Mouse (Mus musculus) thymus, postnatal 25 days (tissue): Measurements from ENCODE around the gene Mtmr1.
"Not testable (repeated sequence)": the region's sequence is repeated elsewhere in the genome, so short reads cannot be mapped to it uniquely, and the experiment has no call there.

ENCODE experiments used
- DNase-seq: peaks from one replicate; pipeline ENCODE4 v3.0.0; 2022

Gene Mtmr1

GRCm38 (mm10) chrX:71364554-71364991 is at the start of gene Mtmr1:
TSS of gene Mtmr1 (plus strand) at chrX:71364760.
- DNase-seq, result peak; percentile 75

DNA sequence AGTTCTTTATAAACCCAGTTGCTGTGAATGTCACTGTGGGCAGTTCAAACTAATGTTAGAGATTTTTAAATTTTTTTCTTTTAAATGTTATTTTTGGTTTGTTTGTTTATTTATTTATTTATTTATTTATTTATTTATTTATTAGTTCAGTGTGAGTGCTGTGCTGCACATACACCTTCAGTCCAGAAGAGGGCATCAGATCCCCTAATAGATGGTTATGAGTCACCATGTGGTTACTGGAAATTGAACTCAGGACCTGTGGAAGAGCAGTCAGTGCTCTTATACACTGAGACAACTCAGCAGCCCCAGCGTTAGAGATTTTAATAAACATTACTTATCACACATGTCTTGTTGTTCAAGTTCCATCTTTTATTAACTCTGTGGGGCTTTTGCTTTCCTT is 12.5 kb upstream of the Mtmr1 start:
- no peak for DNase-seq

GRCm38 (mm10) chrX:71355331-71355730 is 9.2 kb upstream of the Mtmr1 start:
- no peak for DNase-seq

DNA sequence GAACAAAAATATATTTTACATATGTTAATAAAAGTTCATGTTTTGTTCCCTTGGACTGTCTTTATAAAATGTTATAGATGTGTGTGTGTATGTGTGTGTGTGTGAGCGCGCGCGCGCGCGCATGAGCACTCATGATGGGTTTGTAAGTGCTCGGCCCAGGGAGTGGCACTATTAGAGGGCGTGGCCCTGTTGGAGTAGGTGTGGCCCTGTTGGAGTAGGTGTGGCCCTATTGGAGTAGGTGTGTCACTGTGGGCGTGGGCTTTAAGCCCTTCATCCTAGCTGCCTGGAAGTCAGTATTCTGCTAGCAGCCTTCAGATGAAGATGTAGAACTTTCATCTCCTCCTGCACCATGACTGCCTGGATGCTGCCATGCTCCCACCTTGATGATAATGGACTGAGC is 2.8 kb upstream of the Mtmr1 start:
- DNase-seq, result not testable (repeated sequence)

- DNase-seq, result no peak
Observed at GRCm38 (mm10) chrX:71364062-71364461, 498 bp upstream of the Mtmr1 start.

GRCm38 (mm10) chrX:71365011-71365410 is 451 bp downstream of the Mtmr1 start:
- DNase-seq, result peak; percentile 23

DNA sequence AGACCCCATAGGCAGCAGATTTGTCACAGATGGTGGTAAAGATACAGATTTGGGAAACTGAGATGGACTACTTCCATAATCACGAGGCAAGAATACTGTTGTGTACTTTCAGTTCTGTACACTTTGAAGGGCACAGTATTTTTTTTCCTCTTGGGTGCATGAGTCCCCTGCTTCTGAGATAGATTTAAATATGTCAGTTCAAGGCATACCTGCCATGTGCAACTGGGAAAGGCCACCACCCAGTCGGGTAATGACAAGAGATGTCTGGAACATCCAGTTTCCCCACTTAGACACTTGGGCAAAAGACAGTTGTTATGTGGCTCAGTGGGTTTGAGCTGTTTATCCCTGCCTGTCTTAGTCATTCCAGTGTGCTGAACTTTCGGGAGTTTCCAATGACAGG is 950 bp downstream of the Mtmr1 start:
- no peak for DNase-seq

DNA sequence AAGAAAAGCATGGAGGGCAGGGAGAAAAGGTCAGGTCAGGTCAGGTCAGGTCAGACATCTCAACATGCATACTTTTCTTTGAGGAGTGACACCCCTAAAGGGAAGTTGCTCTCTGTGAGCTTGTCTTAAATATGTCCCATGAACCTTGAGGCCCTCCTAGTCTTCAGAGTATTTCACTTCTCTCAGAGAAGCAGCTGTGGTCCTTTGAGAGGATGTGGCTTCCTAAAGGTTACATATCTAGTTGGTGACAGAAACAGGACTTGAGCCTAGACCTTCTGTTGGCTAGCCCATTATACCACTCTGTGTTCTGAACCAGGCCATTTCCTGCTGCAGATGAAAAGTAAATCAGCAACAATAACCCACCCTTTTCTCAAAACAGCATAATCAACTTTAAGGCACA is 2.4 kb downstream of the Mtmr1 start:
- DNase-seq, result peak; percentile 1

GRCm38 (mm10) chrX:71376781-71377180 is 12.2 kb downstream of the Mtmr1 start:
- no peak for DNase-seq

DNA sequence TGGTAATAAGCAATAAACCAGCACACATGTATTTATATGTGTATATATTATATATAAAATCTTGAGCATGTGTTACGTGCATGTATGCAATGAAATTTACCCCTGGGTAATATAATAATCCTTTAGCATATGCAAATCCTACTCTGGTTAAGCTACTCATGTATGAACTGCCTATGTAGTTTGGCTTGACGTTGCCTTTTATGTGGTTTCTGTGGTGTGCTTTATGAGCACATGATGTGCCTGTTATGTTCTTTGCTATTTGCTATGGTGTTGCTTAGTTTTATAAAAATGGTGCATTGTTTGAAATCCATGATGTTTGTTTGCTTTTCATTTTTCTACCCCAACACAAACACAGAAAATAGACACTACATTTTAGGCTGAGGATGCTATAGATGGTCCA is 13.9 kb downstream of the Mtmr1 start:
- DNase-seq, result peak; percentile 23

DNA sequence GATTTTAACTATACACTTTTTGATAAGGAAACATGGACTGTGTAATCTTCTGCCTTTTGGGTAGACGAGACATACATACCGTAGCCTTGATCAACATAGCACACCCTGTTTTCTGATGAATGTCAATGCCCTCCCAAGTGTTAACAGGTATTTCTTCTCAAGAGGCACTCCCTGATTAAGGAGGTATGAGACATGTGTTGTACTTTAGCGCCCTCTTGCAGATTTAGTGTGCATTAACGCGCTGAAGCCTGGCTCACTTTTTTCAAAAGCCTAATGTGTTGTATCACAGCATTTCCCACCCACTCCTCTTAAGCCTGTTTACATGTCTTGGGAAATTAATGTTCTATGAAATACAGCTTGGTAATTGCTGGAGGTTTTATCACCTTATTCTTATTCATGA is 17.0 kb downstream of the Mtmr1 start:
- peak; percentile 39 for DNase-seq

DNA sequence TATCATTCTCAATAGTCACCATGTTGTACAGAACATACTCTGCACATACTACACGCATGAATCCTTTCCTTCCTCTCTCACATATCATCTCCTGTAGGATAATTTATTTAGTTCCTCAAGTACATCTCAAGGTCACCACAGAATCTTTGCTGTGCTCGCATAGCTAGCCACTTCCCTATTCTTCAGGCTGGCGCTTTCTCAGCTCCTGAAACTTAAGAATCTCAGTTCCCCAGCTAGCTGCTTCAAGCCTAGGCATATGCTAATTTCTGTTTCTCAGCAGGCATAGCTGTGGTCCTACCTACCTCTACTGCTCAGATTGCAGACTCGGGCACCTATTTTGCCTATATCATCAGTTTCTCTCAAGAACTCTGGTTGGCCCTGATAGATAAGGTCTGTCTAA is 31.8 kb downstream of the Mtmr1 start:
- DNase-seq, result no peak

DNA sequence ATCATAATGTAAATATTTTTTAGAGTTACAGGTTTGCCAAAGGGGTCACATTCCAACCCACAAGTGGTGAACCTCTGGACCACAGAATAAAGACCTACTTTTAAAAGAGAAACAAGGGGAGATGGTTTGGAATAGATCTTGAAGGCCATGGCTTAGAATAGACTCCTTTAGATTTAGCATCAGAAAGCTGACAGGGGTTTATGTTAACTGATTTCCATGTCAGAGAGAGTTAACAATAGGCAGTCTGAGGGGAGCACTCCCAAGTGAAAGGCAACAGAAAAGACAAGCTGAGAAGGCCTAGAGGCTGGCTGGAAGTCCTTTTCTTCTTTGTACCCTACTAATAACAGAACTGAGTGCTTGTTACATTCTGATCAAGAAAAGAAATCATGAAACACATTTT is 41.7 kb downstream of the Mtmr1 start:
- no peak for DNase-seq

- DNase-seq, result no peak
Observed at GRCm38 (mm10) chrX:71408386-71408785, 43.8 kb downstream of the Mtmr1 start.

GRCm38 (mm10) chrX:71412776-71413175 is 48.2 kb downstream of the Mtmr1 start:
- DNase-seq, result no peak

GRCm38 (mm10) chrX:71413616-71414015 is 49.1 kb downstream of the Mtmr1 start:
- no peak for DNase-seq

GRCm38 (mm10) chrX:71424852-71425251 is 60.3 kb downstream of the Mtmr1 start:
- DNase-seq, result no peak

GRCm38 (mm10) chrX:71425746-71426519 is 61.4 kb downstream of the Mtmr1 start:
- DNase-seq, result peak; percentile 72

- DNase-seq, result no peak
Observed at GRCm38 (mm10) chrX:71427491-71427890, 62.9 kb downstream of the Mtmr1 start.

DNA sequence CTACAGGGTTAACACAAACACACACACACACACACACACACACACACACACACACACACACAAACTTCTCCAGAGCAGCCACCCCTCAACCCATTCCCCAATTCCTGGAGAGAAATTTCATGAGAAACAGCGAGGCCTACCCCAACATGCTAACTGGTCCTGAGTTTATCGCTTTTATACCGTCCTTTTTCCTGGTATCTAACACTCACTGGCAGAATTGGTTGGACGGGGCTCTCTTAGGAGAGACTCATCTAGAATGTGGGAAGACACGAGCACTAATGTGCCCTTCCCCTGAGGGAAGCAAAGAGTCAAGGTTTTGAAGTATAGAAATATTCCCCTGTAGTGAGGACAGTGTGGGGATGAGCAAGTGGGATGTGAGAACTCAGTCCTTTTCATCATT is 66.3 kb downstream of the Mtmr1 start:
- no peak for DNase-seq

- DNase-seq, result no peak
Observed at GRCm38 (mm10) chrX:71434448-71434847, 69.9 kb downstream of the Mtmr1 start.

DNA sequence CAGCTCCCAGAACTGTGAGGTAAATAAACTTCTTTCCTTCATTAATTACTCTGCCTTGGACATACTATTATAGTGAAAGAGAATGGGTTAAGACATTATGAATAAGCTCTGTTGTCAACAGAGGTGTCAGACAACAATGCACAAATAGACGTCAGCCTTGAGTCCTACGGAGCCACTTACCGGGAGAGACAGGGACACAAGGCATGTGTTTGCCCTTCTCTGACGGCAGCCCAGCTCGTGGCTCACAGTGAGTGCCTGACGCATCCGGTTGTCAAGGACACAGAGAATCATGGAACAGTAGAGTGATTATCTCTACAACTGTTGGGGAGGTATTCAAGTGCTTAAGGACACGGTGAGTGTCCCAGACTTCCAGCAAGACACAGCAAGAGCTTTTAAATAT is 70.3 kb downstream of the Mtmr1 start:
- no peak for DNase-seq

DNA sequence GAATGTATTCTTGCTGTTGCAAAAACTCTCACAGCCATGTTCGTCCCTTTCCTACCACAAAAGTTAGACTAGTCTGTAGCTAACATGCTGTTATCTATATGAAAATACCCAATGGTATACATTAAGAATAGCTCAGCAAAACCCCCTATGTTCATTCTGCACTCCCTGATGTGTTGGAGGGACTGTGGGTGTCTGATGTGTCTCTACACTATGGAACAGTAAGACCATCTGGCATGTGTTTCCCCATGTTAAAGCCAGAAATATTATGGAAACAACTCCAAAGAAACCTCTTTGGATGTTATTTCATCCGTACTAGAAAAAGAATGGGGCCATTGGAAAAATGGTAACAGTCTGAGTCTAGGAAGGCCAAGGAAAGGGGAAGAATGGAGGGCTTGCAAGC is 71.0 kb downstream of the Mtmr1 start:
- DNase-seq, result no peak

- no peak for DNase-seq
Observed at GRCm38 (mm10) chrX:71439473-71439872, 74.9 kb downstream of the Mtmr1 start.

GRCm38 (mm10) chrX:71442916-71443315 is 78.4 kb downstream of the Mtmr1 start:
- DNase-seq, result no peak
